Mouse (Mus musculus): ENCODE measurements around the gene Tpd52l2. TPM values are rescaled to one million over a fixed set of nuclear protein-coding genes. Genes with fewer than 3 reads are reported as not detected.

Tpd52l2 gene
- 83.7 and 88.2 TPM in 2 replicates for polyA plus RNA-seq (2015; fragmentation: Nextera tagmentation; extraction: Ambion mirVana)

GRCm38 (mm10) chr2:181496831-181497547, at the start of gene Tpd52l2:
Gene Tpd52l2, plus strand, starts transcription at chr2:181497142.
- peak within 1 kb of the TSS; percentile 91 for H3K4me2 ChIP-seq (replicated peaks; ENCODE audit: low read depth)
- no peaks in the 10 kb centered on the region for H3K4me1 ChIP-seq (replicated peaks; ENCODE audit: control insufficient read depth, insufficient read depth, low read length)
- no peaks in the 10 kb centered on the region for H3K27me3 ChIP-seq (replicated peaks; ENCODE audit: control insufficient read depth, insufficient read depth, low read length)
- peak; percentile 95 for ATAC-seq
- peak within 1 kb of the TSS; percentile 97 for H3K27ac ChIP-seq (ENCODE audit: low read depth, low read length)
- TF ChIP-seq CTCF (IDR thresholded peaks at IDR 0.05; ENCODE audit: low read depth): no peak
- H3K9me3 ChIP-seq (ENCODE audit: control insufficient read depth): no peaks in the 10 kb centered on the region
- peak within 1 kb of the TSS; percentile 88 for H3K9ac ChIP-seq (ENCODE audit: low read depth, low read length)
- WGBS: under 1% methylated on average over 46 of the region's 46 CpGs
- peaks cover 21% of the 10 kb centered on the region for H3K36me3 ChIP-seq (ENCODE audit: control insufficient read depth, insufficient read depth)
- H3K4me3 ChIP-seq (ENCODE audit: low read depth, low read length): peak within 1 kb of the TSS; percentile 91

GRCm38 (mm10) chr2:181452181-181452580, 44.8 kb upstream of the Tpd52l2 start:
- H3K36me3 ChIP-seq (ENCODE audit: control insufficient read depth, insufficient read depth): no peaks in the 10 kb centered on the region
- H3K4me1 ChIP-seq (replicated peaks; ENCODE audit: control insufficient read depth, insufficient read depth, low read length): no peaks in the 10 kb centered on the region
- no peak overlapping the region for H3K9ac ChIP-seq (ENCODE audit: low read depth, low read length)
- peaks cover 18% of the 10 kb centered on the region for H3K27me3 ChIP-seq (replicated peaks; ENCODE audit: control insufficient read depth, insufficient read depth, low read length)
- no peak for ATAC-seq
- no peak overlapping the region for H3K4me3 ChIP-seq (ENCODE audit: low read depth, low read length)
- no peaks in the 10 kb centered on the region for H3K9me3 ChIP-seq (ENCODE audit: control insufficient read depth)
- no peak overlapping the region for H3K27ac ChIP-seq (ENCODE audit: low read depth, low read length)
- WGBS: 77% methylated on average over 4 of the region's 4 CpGs
- no peak overlapping the region for H3K4me2 ChIP-seq (replicated peaks; ENCODE audit: low read depth)
- TF ChIP-seq CTCF (IDR thresholded peaks at IDR 0.05; ENCODE audit: low read depth): no peak

- no peak for ATAC-seq
- Histone ChIP-seq H3K9ac (ENCODE audit: low read depth, low read length) (no peak overlapping the region), H3K27ac (ENCODE audit: low read depth, low read length) (no peak overlapping the region), H3K9me3 (ENCODE audit: control insufficient read depth) (no peaks in the 10 kb centered on the region), H3K36me3 (ENCODE audit: control insufficient read depth, insufficient read depth) (no peaks in the 10 kb centered on the region), H3K4me1 (replicated peaks; ENCODE audit: control insufficient read depth, insufficient read depth, low read length) (no peaks in the 10 kb centered on the region), H3K4me3 (ENCODE audit: low read depth, low read length) (no peak overlapping the region), H3K27me3 (replicated peaks; ENCODE audit: control insufficient read depth, insufficient read depth, low read length) (peaks cover 24% of the 10 kb centered on the region), H3K4me2 (replicated peaks; ENCODE audit: low read depth) (no peak overlapping the region)
- TF ChIP-seq CTCF (IDR thresholded peaks at IDR 0.05; ENCODE audit: low read depth): peak; percentile 45
- 60% methylated on average over 1 of the region's 1 CpGs for WGBS
These were observed 43.7 kb upstream of the Tpd52l2 start for GRCm38 (mm10) chr2:181453274-181453673.

GRCm38 (mm10) chr2:181455899-181456298, 41.0 kb upstream of the Tpd52l2 start:
- Histone ChIP-seq H3K4me3 (ENCODE audit: low read depth, low read length) (no peak overlapping the region), H3K36me3 (ENCODE audit: control insufficient read depth, insufficient read depth) (no peaks in the 10 kb centered on the region), H3K4me1 (replicated peaks; ENCODE audit: control insufficient read depth, insufficient read depth, low read length) (no peaks in the 10 kb centered on the region), H3K9ac (ENCODE audit: low read depth, low read length) (no peak overlapping the region), H3K27me3 (replicated peaks; ENCODE audit: control insufficient read depth, insufficient read depth, low read length) (peaks cover 47% of the 10 kb centered on the region), H3K4me2 (replicated peaks; ENCODE audit: low read depth) (no peak overlapping the region), H3K27ac (ENCODE audit: low read depth, low read length) (no peak overlapping the region), H3K9me3 (ENCODE audit: control insufficient read depth) (no peaks in the 10 kb centered on the region)
- ATAC-seq: no peak
- 70% methylated on average over 2 of the region's 2 CpGs for WGBS
- TF ChIP-seq CTCF (IDR thresholded peaks at IDR 0.05; ENCODE audit: low read depth): no peak

- no peak for ATAC-seq
- Histone ChIP-seq H3K4me2 (replicated peaks; ENCODE audit: low read depth) (peak overlapping the region; percentile 100), H3K27ac (ENCODE audit: low read depth, low read length) (no peak overlapping the region), H3K4me3 (ENCODE audit: low read depth, low read length) (peak overlapping the region; percentile 86), H3K9ac (ENCODE audit: low read depth, low read length) (no peak overlapping the region), H3K36me3 (ENCODE audit: control insufficient read depth, insufficient read depth) (no peaks in the 10 kb centered on the region), H3K4me1 (replicated peaks; ENCODE audit: control insufficient read depth, insufficient read depth, low read length) (no peaks in the 10 kb centered on the region), H3K27me3 (replicated peaks; ENCODE audit: control insufficient read depth, insufficient read depth, low read length) (peaks cover 47% of the 10 kb centered on the region), H3K9me3 (ENCODE audit: control insufficient read depth) (no peaks in the 10 kb centered on the region)
- WGBS: 7% methylated on average over 15 of the region's 15 CpGs
- TF ChIP-seq CTCF (IDR thresholded peaks at IDR 0.05; ENCODE audit: low read depth): no peak
These were observed 39.1 kb upstream of the Tpd52l2 start for GRCm38 (mm10) chr2:181457831-181458230.

- Histone ChIP-seq H3K9me3 (ENCODE audit: control insufficient read depth) (no peaks in the 10 kb centered on the region), H3K4me3 (ENCODE audit: low read depth, low read length) (peak overlapping the region; percentile 86)
These were observed 38.4 kb upstream of the Tpd52l2 start for GRCm38 (mm10) chr2:181458411-181459152.

More at GRCm38 (mm10) chr2:181458411-181459152, 38.4 kb upstream of the Tpd52l2 start:
- peak; percentile 11; the same call in 1 of the 2 replicates for ATAC-seq
- peak overlapping the region; percentile 100 for H3K4me2 ChIP-seq (replicated peaks; ENCODE audit: low read depth)
- peaks cover 49% of the 10 kb centered on the region for H3K27me3 ChIP-seq (replicated peaks; ENCODE audit: control insufficient read depth, insufficient read depth, low read length)
- no peak overlapping the region; the same call in 1 of the 2 replicates for H3K27ac ChIP-seq (ENCODE audit: low read depth, low read length)
- no peak for TF ChIP-seq CTCF (IDR thresholded peaks at IDR 0.05; ENCODE audit: low read depth)
- peak overlapping the region; percentile 62 for H3K9ac ChIP-seq (ENCODE audit: low read depth, low read length)
- WGBS: under 1% methylated on average over 65 of the region's 72 CpGs
- H3K36me3 ChIP-seq (ENCODE audit: control insufficient read depth, insufficient read depth): no peaks in the 10 kb centered on the region
- H3K4me1 ChIP-seq (replicated peaks; ENCODE audit: control insufficient read depth, insufficient read depth, low read length): no peaks in the 10 kb centered on the region

Data from intestine, postnatal 0 days (tissue).